Mouse (Mus musculus) stomach, embryonic 14.5 days (tissue): Measurements from ENCODE around the gene Rbl2. TPM values are rescaled to one million over a fixed set of nuclear protein-coding genes. Genes with fewer than 3 reads are reported as not detected.
A peak's percentile ranks its signal among the peaks of the same experiment; 100 is the strongest.

Experiments used
- ATAC-seq: fragments of 200-750 bp; cut with Nextera tagmentation; 2 replicates; pipeline ENCODE4 v1.8.0; 2017; ENCODE audit warnings: low read depth, moderate TSS enrichment; ENCODE audit not compliant: insufficient number of reproducible peaks, insufficient read depth, low FRiP score
- H3K27ac ChIP-seq: fragments of 300-500 bp; sonication (generic); 2 replicates; pipeline ENCODE4 v1.5.1; 2014; ENCODE audit warnings: mild to moderate bottlenecking, low read length, moderate library complexity, mixed read lengths
- H3K27me3 ChIP-seq: fragments of 300-500 bp; sonication (generic); 2 replicates; pipeline ENCODE4 v1.6.1; 2014; ENCODE audit warnings: low read length, control low read depth, mixed read lengths; ENCODE audit not compliant: control insufficient read depth, insufficient read depth
- H3K36me3 ChIP-seq: fragments of 300-500 bp; sonication (generic); 2 replicates; pipeline ENCODE4 v1.6.1; 2014; ENCODE audit warnings: mild to moderate bottlenecking, control low read depth, low read length, moderate library complexity, mixed read lengths; ENCODE audit not compliant: control insufficient read depth, insufficient read depth
- H3K4me1 ChIP-seq: fragments of 300-500 bp; sonication (generic); 2 replicates; pipeline ENCODE4 v1.6.1; 2014; ENCODE audit warnings: low read length, control low read depth, mixed read lengths; ENCODE audit not compliant: control insufficient read depth, insufficient read depth
- H3K4me2 ChIP-seq: fragments of 300-500 bp; sonication (generic); replicated peaks from 2 replicates; pipeline ENCODE4 v1.6.1; 2014; ENCODE audit warnings: low read depth, low read length, control low read depth
- H3K4me3 ChIP-seq: fragments of 300-500 bp; sonication (generic); 2 replicates; pipeline ENCODE4 v1.5.1; 2014; ENCODE audit warnings: low read depth, low read length, control low read depth
- H3K9ac ChIP-seq: fragments of 300-500 bp; sonication (generic); replicated peaks from 2 replicates; pipeline ENCODE4 v1.6.1; 2014; ENCODE audit warnings: low read depth, mild to moderate bottlenecking, control low read depth, low read length, moderate library complexity, mixed read lengths
- H3K9me3 ChIP-seq: fragments of 300-500 bp; sonication (generic); 2 replicates; pipeline ENCODE4 v1.6.1; 2016; ENCODE audit warnings: low read depth, low read length, control low read depth; ENCODE audit not compliant: control insufficient read depth
- WGBS: fragments of 180-500 bp; shearing (Covaris S2); extraction: QIAGEN DNeasy Blood & Tissue Kit; methylation state at CpG from one replicate; pipeline ENCODE4 v1.1.7; 2014; 5-methylcytosine and 5-hydroxymethylcytosine counted together
- polyA plus RNA-seq: library from polyadenylated mRNA; unstranded; fragments of >200 nt; fragmentation: Nextera tagmentation; extraction: Ambion mirVana; gene quantifications from 2 replicates; pipeline ENCODE4 v1.2.1, GENCODE M21; 2014

Rbl2 gene
- polyA plus RNA-seq, 1 experiment from 2014 or later = 21.0 TPM

DNA sequence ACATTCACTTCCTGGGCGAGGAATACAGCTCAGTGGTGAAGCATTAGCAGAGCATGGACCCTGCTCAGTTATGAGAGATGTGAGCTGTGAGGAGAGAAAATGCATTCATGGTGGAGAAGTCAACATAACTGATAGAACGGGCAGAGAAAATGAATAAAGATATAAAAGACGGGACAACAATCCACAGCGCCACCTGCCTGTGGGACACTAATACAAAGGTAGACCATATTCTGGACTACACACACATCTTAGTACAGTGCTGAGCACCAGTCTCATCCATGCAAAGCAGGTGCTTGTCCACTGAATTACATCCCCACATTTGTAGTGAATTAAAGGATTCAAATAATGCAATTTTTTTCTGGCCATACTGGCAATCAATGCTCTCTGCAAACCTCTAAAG lies 47.7 kb downstream of the Rbl2 start:
- no peak overlapping the region for H3K27ac ChIP-seq
- no peaks in the 10 kb centered on the region for H3K4me1 ChIP-seq
- H3K27me3 ChIP-seq = no peaks in the 10 kb centered on the region
- H3K4me2 ChIP-seq = no peak overlapping the region
- H3K36me3 ChIP-seq = peaks cover 39% of the 10 kb centered on the region
- H3K9ac ChIP-seq = no peak overlapping the region
- H3K4me3 ChIP-seq = no peak overlapping the region
- 89% methylated on average over 4 of the region's 4 CpGs for WGBS
- H3K9me3 ChIP-seq = no peaks in the 10 kb centered on the region
- ATAC-seq = no peak

DNA sequence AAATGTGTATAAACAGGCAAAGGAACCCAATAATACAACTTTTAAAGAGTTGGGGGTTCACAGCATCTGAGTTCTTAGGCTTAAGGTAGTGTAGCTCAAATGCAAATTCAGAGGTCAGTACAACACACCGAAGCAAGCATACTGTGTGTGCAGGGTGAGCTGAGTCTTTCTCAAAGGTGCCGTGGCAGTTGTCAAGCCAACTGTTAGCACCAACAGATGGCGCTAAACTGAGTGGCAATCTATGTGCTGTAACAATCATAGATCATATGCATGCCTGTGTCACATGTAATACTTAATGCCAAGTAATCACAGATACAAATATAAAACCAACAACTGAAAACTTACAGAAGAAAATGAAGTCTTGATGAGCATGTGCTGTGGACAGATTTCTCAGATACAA lies 48.3 kb downstream of the Rbl2 start:
- H3K27me3 ChIP-seq = no peaks in the 10 kb centered on the region
- 80% methylated on average over 3 of the region's 3 CpGs for WGBS
- H3K4me1 ChIP-seq = no peaks in the 10 kb centered on the region
- no peak overlapping the region for H3K4me3 ChIP-seq
- no peak overlapping the region for H3K4me2 ChIP-seq
- H3K9ac ChIP-seq = no peak overlapping the region
- H3K27ac ChIP-seq = no peak overlapping the region
- peaks cover 40% of the 10 kb centered on the region for H3K36me3 ChIP-seq
- H3K9me3 ChIP-seq = no peaks in the 10 kb centered on the region
- no peak for ATAC-seq

DNA sequence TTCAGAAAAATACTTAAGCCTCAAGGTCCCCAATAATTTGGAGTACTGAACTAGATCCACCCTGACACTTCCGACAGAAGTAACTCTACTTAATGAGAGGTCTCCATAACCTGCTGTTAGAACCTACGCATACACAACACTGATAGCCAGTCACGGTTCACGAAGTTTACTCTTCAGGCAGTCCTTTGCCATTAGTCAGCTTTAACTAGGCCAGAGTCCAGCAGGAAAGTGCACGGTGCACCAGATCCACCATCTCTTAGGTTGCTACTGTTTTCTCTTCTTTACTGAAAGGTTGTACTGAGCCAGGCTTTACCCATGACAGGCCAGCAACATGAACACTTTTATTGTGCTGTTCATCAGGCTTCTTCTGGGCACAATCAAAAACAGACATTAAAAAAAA lies 54.5 kb downstream of the Rbl2 start:
- no peak overlapping the region for H3K4me3 ChIP-seq
- no peaks in the 10 kb centered on the region for H3K27me3 ChIP-seq
- no peak overlapping the region for H3K27ac ChIP-seq
- no peak overlapping the region for H3K4me2 ChIP-seq
- H3K4me1 ChIP-seq = no peaks in the 10 kb centered on the region
- no peak overlapping the region for H3K9ac ChIP-seq
- peaks cover 66% of the 10 kb centered on the region for H3K36me3 ChIP-seq
- WGBS = 89% methylated on average over 5 of the region's 5 CpGs
- no peaks in the 10 kb centered on the region for H3K9me3 ChIP-seq
- no peak for ATAC-seq

DNA sequence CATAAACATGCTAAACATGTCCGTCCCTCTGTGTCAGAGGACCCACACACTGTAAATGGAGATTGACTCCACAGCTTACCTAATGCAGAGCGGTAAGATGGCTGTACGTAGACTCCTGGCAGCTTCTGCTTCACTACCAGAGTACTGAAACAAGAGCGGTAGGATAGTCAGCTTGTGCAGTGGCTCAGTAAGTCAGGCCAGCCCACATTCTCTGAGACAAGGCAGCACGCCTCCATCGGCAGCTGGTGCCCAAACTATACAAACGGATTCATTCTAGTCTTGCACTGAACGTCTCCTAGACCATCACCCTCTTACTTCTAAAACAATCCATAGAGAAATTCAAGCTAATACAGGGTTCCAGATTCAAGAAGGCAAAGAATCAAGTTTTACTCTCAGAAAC lies 56.9 kb downstream of the Rbl2 start:
- no peak for ATAC-seq
- 90% methylated on average over 8 of the region's 8 CpGs for WGBS
- no peak overlapping the region for H3K27ac ChIP-seq
- no peaks in the 10 kb centered on the region for H3K9me3 ChIP-seq
- H3K27me3 ChIP-seq = no peaks in the 10 kb centered on the region
- H3K4me3 ChIP-seq = no peak overlapping the region
- no peak overlapping the region for H3K4me2 ChIP-seq
- H3K9ac ChIP-seq = no peak overlapping the region
- H3K4me1 ChIP-seq = no peaks in the 10 kb centered on the region
- H3K36me3 ChIP-seq = peaks cover 54% of the 10 kb centered on the region

DNA sequence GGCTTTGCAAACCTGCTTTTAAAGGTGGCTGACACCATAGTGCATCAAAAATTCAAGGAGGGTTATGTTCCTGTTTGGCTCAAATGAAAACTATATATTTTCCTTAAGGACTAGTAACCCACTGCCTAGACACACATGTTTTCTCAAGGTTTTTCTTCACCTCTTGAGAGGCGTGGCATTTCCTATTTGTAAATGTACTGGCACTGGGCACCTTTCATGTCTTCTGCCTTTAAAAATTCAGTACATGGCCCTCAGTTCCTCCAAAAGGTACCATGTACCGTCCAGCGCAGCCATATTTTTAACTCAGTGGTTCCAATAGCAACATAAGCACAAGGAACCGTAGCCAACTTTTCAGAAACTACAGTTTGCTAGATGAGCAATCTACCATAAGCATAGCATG lies 62.9 kb downstream of the Rbl2 start:
- 66% methylated on average over 4 of the region's 4 CpGs for WGBS
- Histone ChIP-seq H3K4me3 (peak overlapping the region; percentile 88), H3K27ac (no peak overlapping the region; the same call in 1 of the 2 replicates), H3K27me3 (no peaks in the 10 kb centered on the region), H3K9ac (no peak overlapping the region), H3K9me3 (no peaks in the 10 kb centered on the region), H3K4me2 (peak overlapping the region; percentile 88), H3K36me3 (peaks cover 14% of the 10 kb centered on the region), H3K4me1 (peaks cover 9% of the 10 kb centered on the region)
- no peak for ATAC-seq

DNA sequence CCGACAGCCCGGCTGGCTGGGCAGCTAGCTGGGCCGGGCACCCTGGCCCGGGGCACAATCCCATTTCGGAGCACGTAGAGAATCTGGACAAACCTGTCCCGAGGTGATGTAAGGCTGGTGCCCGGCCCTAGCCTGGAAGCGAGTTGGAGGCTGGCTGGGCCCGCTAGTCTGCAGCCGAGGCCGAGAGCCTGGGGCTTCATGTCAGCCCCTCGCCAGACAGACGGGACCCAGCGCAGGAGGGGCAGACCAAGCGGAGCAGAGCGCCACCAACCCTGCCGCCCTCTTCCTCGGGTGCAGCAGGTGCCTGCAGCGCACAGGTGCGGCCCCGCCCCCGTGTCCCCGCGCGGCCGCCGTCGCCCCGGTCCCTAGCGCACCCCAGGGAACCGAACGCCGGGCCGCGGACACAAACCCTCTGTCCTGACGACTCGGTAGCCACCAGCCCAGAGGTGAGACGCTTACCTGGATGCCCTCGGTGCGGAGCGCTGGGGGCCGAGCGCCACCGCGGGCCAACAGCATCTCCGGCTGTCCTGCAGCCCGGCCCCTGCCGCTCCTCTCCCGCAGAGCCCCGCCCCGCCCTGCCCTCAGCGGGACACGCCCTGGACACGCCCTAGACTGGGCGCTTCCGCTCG lies 63.7 kb downstream of the Rbl2 start:
- peak overlapping the region; percentile 74 for H3K27ac ChIP-seq
- H3K4me2 ChIP-seq = peak overlapping the region; percentile 88
- no peaks in the 10 kb centered on the region for H3K9me3 ChIP-seq
- peak; percentile 59 for ATAC-seq
- peaks cover 7% of the 10 kb centered on the region; the same call in 1 of the 2 replicates for H3K36me3 ChIP-seq
- H3K27me3 ChIP-seq = no peaks in the 10 kb centered on the region
- H3K4me3 ChIP-seq = peak overlapping the region; percentile 88
- under 1% methylated on average over 49 of the region's 58 CpGs for WGBS
- H3K4me1 ChIP-seq = peaks cover 9% of the 10 kb centered on the region
- H3K9ac ChIP-seq = peak overlapping the region; percentile 61

DNA sequence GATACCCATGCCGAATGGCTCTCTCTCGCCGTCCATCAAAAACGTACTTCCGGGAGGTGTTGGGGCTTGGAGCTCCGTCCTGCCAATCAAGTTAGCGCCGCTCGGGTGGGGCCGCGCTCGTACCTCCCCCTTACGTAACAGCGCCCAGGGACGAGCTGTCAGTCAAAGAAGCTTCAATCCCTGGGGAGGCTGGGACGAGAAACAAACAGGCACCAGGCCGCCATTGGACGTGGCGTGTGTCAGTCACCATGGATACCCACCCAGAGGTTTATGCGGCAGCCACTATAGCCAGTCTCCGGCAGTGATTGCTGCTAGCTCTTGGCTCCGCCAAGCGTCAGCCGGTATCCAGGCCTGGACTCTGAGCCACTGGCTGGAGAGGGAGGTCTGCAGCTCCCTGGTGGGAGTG lies 64.2 kb downstream of the Rbl2 start:
- H3K4me1 ChIP-seq = peaks cover 9% of the 10 kb centered on the region
- H3K9ac ChIP-seq = 0 out of 2 replicates have a peak overlapping the region, but pooled peaks have one; percentile 4
- peak; percentile 99 for ATAC-seq
- no peak overlapping the region; the same call in 1 of the 2 replicates for H3K27ac ChIP-seq
- H3K36me3 ChIP-seq = peaks cover 2% of the 10 kb centered on the region; the same call in 1 of the 2 replicates
- H3K4me3 ChIP-seq = peak overlapping the region; percentile 88
- no peaks in the 10 kb centered on the region for H3K9me3 ChIP-seq
- under 1% methylated on average over 24 of the region's 24 CpGs for WGBS
- H3K4me2 ChIP-seq = peak overlapping the region; percentile 37
- H3K27me3 ChIP-seq = no peaks in the 10 kb centered on the region

DNA sequence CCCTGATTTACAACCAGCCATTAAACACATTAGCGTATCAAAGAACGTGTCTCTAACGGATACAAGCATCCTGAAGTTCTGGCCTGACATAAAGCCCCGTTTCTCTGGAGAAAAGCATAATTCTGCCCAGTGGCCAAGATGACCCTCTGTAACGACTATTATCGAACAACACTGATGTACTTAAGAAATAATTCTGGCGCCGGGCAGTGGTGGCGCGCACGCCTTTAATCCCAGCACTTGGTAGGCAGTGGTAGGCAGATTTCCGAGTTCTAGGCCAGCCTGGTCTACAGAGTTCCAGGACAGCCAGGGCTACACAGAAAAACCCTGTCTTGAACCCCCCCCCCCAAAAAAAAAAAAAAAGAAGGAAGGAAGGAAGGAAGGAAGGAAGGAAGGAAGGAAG lies 64.8 kb downstream of the Rbl2 start:
- Histone ChIP-seq H3K27ac (no peak overlapping the region; the same call in 1 of the 2 replicates), H3K4me2 (peak overlapping the region; percentile 37; the same call in 1 of the 2 replicates), H3K9me3 (no peaks in the 10 kb centered on the region), H3K36me3 (no peaks in the 10 kb centered on the region; the same call in 1 of the 2 replicates), H3K4me1 (peaks cover 9% of the 10 kb centered on the region), H3K27me3 (no peaks in the 10 kb centered on the region), H3K9ac (peak overlapping the region; percentile 4; the same call in 1 of the 2 replicates), H3K4me3 (peak overlapping the region; percentile 23)
- no peak for ATAC-seq
- WGBS = 40% methylated on average over 12 of the region's 12 CpGs
